Mouse (Mus musculus) liver, postnatal 0 days (tissue): ENCODE results near the gene Meis2. TPM values are rescaled to one million over a fixed set of nuclear protein-coding genes. Genes with fewer than 3 reads are reported as not detected.

Source experiments
- ATAC-seq: fragments of 200-750 bp; cut with Nextera tagmentation; 2 replicates; pipeline ENCODE4 v1.8.0; 2017; ENCODE audit warnings: mild to moderate bottlenecking, moderate library complexity
- DNase-seq: peaks from one replicate; pipeline ENCODE4 v3.0.0-alpha.2; 2016
- H3K27ac ChIP-seq: fragments of 300-500 bp; sonication (generic); 2 replicates; pipeline ENCODE4 v1.5.1; 2014; ENCODE audit warnings: antibody characterized with exemption, moderate library complexity, mild to moderate bottlenecking, low read depth
- H3K27me3 ChIP-seq: fragments of 300-500 bp; sonication (generic); 2 replicates; pipeline ENCODE4 v1.6.1; 2014; ENCODE audit warnings: low read length, control low read depth, mixed read lengths; ENCODE audit not compliant: insufficient read depth
- H3K36me3 ChIP-seq: fragments of 300-500 bp; sonication (generic); replicated peaks from 2 replicates; pipeline ENCODE4 v1.6.1; 2014; ENCODE audit warnings: mild to moderate bottlenecking, control low read depth, low read length, moderate library complexity, mixed read lengths; ENCODE audit not compliant: insufficient read depth
- H3K4me1 ChIP-seq: fragments of 300-500 bp; sonication (generic); 2 replicates; pipeline ENCODE4 v1.6.1; 2014; ENCODE audit warnings: antibody characterized with exemption, mild to moderate bottlenecking, control low read depth; ENCODE audit not compliant: insufficient read depth
- H3K4me2 ChIP-seq: fragments of 300-500 bp; sonication (generic); 2 replicates; pipeline ENCODE4 v1.6.1; 2014; ENCODE audit warnings: low read depth, mild to moderate bottlenecking, low read length, moderate library complexity, mixed read lengths
- H3K4me3 ChIP-seq: fragments of 300-500 bp; sonication (generic); 2 replicates; pipeline ENCODE4 v1.5.1; 2014; ENCODE audit warnings: low read depth, low read length
- H3K9ac ChIP-seq: fragments of 300-500 bp; sonication (generic); replicated peaks from 2 replicates; pipeline ENCODE4 v1.6.1; 2014; ENCODE audit warnings: mild to moderate bottlenecking, moderate library complexity
- H3K9me3 ChIP-seq: fragments of 300-500 bp; sonication (generic); 2 replicates; pipeline ENCODE4 v1.6.1; 2016; ENCODE audit warnings: mild to moderate bottlenecking, control low read depth, low read length, mixed read lengths
- CTCF ChIP-seq: sonication (generic); IDR thresholded peaks from 2 replicates; pipeline ENCODE4 v1.5.1; 2016; ENCODE audit warnings: antibody characterized with exemption, low read depth
- EP300 ChIP-seq: IDR thresholded peaks from 2 replicates; pipeline ENCODE4 v1.6.1; 2016; ENCODE audit warnings: antibody characterized with exemption, low read depth, mild to moderate bottlenecking
- WGBS: fragments of 180-500 bp; shearing (Covaris S2); extraction: QIAGEN DNeasy Blood & Tissue Kit; methylation state at CpG from one replicate; pipeline ENCODE4 v1.1.7; 2014; ENCODE audit not compliant: insufficient replicate concordance; 5-methylcytosine and 5-hydroxymethylcytosine counted together
- polyA plus RNA-seq: library from polyadenylated mRNA; unstranded; fragments of >200 nt; fragmentation: Nextera tagmentation; extraction: Ambion mirVana; gene quantifications from 2 replicates; pipeline ENCODE4 v1.2.1, GENCODE M21; 2015

Meis2 gene
- polyA plus RNA-seq, 1 experiment from 2014 or later: 2.0 TPM

DNA sequence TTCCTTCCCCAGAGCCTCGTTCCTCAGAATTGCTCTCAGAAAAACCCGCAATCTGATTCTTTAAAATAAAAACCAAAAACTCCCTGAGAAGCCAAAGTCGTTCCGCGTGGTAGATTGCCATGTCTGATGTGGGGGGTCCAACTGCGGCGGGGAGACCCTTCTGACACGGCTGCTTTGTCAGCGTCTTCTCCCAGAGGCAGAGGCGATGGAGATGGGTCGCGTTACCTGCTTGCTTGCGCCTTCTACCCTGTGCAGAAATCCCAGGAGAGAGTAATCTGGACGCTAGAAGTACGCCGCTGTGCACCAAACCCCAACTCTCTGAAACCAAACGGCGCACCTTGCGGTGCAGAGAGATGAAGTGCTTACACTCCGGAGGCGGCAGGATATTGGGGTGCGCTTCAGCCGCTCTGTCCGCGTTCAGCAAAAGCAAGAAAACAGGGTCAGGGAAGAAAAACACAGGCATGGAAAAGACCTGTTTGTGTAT lies 210.8 kb downstream of the Meis2 start:
- WGBS: 4% methylated on average over 25 of the region's 25 CpGs
- Histone ChIP-seq H3K27me3 (peaks cover 80% of the 10 kb centered on the region), H3K4me1 (peaks cover 5% of the 10 kb centered on the region; the same call in 1 of the 2 replicates), H3K4me3 (no peak overlapping the region), H3K27ac (no peak overlapping the region), H3K9ac (no peak overlapping the region), H3K9me3 (no peaks in the 10 kb centered on the region), H3K36me3 (no peaks in the 10 kb centered on the region), H3K4me2 (0 out of 2 replicates have a peak overlapping the region, but pooled peaks have one; percentile 4)
- ATAC-seq: no peak
- no peak for DNase-seq
- TF ChIP-seq CTCF (no peak), EP300 (no peak)

DNA sequence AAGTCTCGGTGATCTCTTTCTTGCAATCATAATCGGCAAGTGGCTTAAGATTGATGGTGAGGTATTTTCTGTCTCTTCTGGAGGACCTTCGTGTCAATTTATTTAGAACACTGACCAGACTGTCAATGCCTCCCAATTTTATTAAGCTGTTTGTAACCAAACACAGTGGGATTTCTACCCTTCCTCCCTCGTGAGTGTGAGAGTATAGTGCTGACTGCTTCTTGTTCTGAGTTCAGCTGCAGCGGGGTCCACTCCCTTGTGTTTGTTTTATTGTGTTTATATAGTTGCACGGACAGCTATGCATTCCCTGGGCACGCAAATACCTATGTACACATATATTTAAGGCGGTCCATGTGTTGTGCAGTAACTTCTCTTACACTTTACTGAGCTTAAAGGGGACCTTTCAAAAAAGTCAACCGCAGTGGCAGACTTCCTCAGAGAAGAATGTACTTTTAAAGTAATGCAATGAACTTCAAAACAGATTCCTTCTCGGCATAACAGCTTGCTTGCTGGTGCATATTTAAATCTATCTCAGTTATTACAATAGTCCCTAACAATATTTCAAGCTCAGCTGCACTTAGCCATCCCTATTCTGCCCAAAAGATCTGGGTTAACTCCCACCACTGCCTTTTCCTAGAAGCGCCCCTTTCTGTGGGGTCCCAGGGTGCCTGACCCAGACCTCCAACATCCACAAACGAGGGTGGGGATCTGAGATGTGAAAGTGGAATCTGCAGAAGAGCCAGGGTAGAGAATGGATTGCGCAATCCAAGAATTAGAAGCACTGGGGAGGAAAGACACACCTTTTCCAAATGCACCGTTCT lies 211.4 kb downstream of the Meis2 start:
- H3K4me1 ChIP-seq: peaks cover 5% of the 10 kb centered on the region; the same call in 1 of the 2 replicates

GRCm38 (mm10) chr2:115853221-115853620 lies 212.4 kb downstream of the Meis2 start:
- ATAC-seq (no peak), DNase-seq (no peak)
- Histone ChIP-seq H3K9ac (no peak overlapping the region), H3K4me2 (no peak overlapping the region), H3K4me1 (peaks cover 5% of the 10 kb centered on the region; the same call in 1 of the 2 replicates), H3K27me3 (peaks cover 69% of the 10 kb centered on the region), H3K27ac (no peak overlapping the region), H3K4me3 (no peak overlapping the region), H3K9me3 (no peaks in the 10 kb centered on the region), H3K36me3 (no peaks in the 10 kb centered on the region)
- TF ChIP-seq CTCF (no peak), EP300 (no peak)
- 22% methylated on average over 4 of the region's 4 CpGs for WGBS

More for the DNA sequence above, 211.4 kb downstream of the Meis2 start:
- Histone ChIP-seq H3K4me2 (no peak overlapping the region), H3K27ac (no peak overlapping the region), H3K9me3 (no peaks in the 10 kb centered on the region), H3K4me3 (no peak overlapping the region), H3K9ac (no peak overlapping the region), H3K36me3 (no peaks in the 10 kb centered on the region), H3K27me3 (peaks cover 78% of the 10 kb centered on the region)
- TF ChIP-seq CTCF: no peak
- TF ChIP-seq EP300: no peak
- ATAC-seq (no peak), DNase-seq (no peak)
- WGBS: 8% methylated on average over 14 of the region's 14 CpGs

- WGBS: 2% methylated on average over 22 of the region's 22 CpGs
- DNase-seq: no peak
- H3K36me3 ChIP-seq: no peaks in the 10 kb centered on the region
These were observed 213.0 kb downstream of the Meis2 start for GRCm38 (mm10) chr2:115852615-115853014.

GRCm38 (mm10) chr2:115852109-115852508 lies 213.5 kb downstream of the Meis2 start:
- H3K9ac ChIP-seq: no peak overlapping the region
- ATAC-seq (no peak), DNase-seq (no peak)
- TF ChIP-seq EP300: no peak
- no peak for TF ChIP-seq CTCF
- H3K9me3 ChIP-seq: no peaks in the 10 kb centered on the region
- no peak overlapping the region for H3K4me3 ChIP-seq
- H3K27me3 ChIP-seq: peaks cover 58% of the 10 kb centered on the region
- H3K27ac ChIP-seq: no peak overlapping the region
- WGBS: 32% methylated on average over 11 of the region's 11 CpGs
- no peaks in the 10 kb centered on the region for H3K36me3 ChIP-seq
- H3K4me1 ChIP-seq: peaks cover 5% of the 10 kb centered on the region; the same call in 1 of the 2 replicates
- no peak overlapping the region for H3K4me2 ChIP-seq

More at GRCm38 (mm10) chr2:115852615-115853014, 213.0 kb downstream of the Meis2 start:
- H3K4me3 ChIP-seq: no peak overlapping the region
- peaks cover 63% of the 10 kb centered on the region for H3K27me3 ChIP-seq
- H3K9ac ChIP-seq: no peak overlapping the region
- ATAC-seq: no peak
- peaks cover 5% of the 10 kb centered on the region; the same call in 1 of the 2 replicates for H3K4me1 ChIP-seq
- H3K9me3 ChIP-seq: no peaks in the 10 kb centered on the region
- H3K4me2 ChIP-seq: no peak overlapping the region
- H3K27ac ChIP-seq: no peak overlapping the region
- no peak for TF ChIP-seq EP300
- TF ChIP-seq CTCF: no peak

GRCm38 (mm10) chr2:115850961-115851360 lies 214.7 kb downstream of the Meis2 start:
- H3K9ac ChIP-seq: no peak overlapping the region
- ATAC-seq (no peak), DNase-seq (no peak)
- peaks cover 5% of the 10 kb centered on the region; the same call in 1 of the 2 replicates for H3K4me1 ChIP-seq
- no peaks in the 10 kb centered on the region for H3K36me3 ChIP-seq
- no peak overlapping the region for H3K4me2 ChIP-seq
- peaks cover 48% of the 10 kb centered on the region for H3K27me3 ChIP-seq
- TF ChIP-seq CTCF (no peak), EP300 (no peak)
- no peaks in the 10 kb centered on the region for H3K9me3 ChIP-seq
- H3K4me3 ChIP-seq: no peak overlapping the region
- H3K27ac ChIP-seq: no peak overlapping the region
- 61% methylated on average over 4 of the region's 4 CpGs for WGBS
